Mouse (Mus musculus) brown adipose tissue, adult 24 weeks (tissue): ENCODE measurements at regions not wholly inside any gene's neighbourhood (a gene's known extent, or its start where the extent isn't known, plus 50 kb on each side); places are given as distances from the start of the nearest gene placed in this dataset.

Experiments
- H3K27ac ChIP-seq: fragments of 200-500 bp; replicated peaks from 2 replicates; pipeline ENCODE4 v1.5.1; 2012; ENCODE audit warnings: low read depth, mild to moderate bottlenecking, low read length
- H3K4me1 ChIP-seq: fragments of 200-500 bp; 2 replicates; pipeline ENCODE4 v1.6.1; 2012; ENCODE audit warnings: low read length, mixed read lengths; ENCODE audit not compliant: control insufficient read depth, insufficient read depth, insufficient read length
- H3K4me3 ChIP-seq: fragments of 200-500 bp; 2 replicates; pipeline ENCODE4 v1.5.1; 2012; ENCODE audit warnings: low read depth, mild to moderate bottlenecking, low read length, moderate library complexity; ENCODE audit not compliant: insufficient read depth

DNA sequence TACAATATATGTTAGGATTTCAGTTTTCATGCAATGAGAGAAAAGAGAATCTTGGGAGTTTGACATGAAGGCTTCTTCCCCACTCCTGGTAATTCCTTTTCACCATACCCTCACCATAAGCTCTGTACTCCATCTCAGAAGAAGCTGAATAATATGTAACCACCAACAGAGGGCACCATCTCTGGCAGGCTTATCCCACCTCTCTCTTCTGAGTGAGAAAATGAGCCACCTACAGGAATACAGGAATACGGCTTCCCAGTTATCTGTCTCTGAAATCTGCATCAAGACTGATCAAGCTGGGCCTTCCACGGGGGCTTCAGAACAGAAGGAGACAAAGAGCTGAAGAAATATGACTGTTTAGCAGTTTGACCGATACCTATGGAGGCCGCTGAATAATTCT, 278.6 kb upstream of the Slc16a7 start:
- Histone ChIP-seq H3K4me3 (no peak overlapping the region), H3K4me1 (no peaks in the 10 kb centered on the region), H3K27ac (no peak overlapping the region)

DNA sequence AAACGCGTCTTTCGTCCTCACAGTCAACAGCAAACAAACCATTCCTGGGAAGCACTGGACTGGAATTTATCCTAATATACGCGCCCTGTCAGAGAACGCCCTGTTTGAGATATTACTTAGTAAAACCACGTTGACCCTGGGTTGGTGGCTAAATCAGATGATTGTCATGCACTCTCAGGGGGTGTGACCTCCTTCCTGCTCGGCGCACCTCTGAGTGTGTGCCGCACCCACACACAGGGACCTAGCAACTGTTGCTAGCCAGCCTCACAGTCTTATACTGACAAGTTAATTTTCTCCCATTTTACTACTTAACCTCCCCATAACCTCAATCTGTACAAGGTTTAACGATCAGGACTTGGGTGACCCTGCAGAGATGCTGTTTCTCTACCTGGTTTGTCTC, 284.4 kb upstream of the Slc16a7 start:
- H3K4me3 ChIP-seq, result no peak overlapping the region
- no peaks in the 10 kb centered on the region for H3K4me1 ChIP-seq
- no peak overlapping the region for H3K27ac ChIP-seq

DNA sequence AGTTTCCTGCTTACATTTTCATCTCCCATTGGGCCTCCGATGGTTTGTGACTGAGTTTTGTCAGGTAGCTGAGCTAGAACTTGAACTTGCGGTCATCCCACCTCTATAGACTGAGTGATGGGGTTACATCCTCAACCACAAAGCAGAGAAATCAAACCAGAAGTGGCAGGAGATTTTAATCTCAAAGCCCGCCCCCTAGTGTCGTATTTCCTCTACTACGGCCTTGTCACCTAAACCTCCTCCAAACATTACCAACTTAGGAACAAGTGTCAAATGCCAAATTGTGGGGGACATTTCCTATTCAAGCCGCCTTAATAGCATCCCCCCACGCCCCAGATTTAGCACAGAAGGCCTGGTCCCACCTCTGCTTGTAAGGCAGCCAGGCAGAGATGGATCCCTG, 286.3 kb upstream of the Lrig3 start:
- no peaks in the 10 kb centered on the region for H3K4me1 ChIP-seq
- H3K27ac ChIP-seq, result no peak overlapping the region
- no peak overlapping the region for H3K4me3 ChIP-seq

DNA sequence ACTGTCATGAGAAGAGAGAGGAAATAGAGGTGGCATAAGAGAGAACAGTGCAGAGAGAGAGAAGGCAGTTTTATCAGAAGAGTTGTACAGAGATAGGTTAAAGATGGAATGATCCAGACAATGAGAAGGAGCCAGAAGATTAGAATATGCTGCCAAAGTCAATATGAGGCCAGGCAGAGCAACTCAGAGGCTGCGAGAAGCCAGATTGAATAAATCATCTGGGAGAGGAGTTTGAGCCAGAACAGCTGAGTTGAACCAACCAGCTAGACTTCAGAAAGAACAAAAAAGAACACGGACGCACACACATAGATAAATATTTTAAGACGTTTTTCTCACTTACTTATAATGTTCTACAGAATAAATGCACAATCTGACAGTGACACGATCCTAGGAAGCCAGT, 280.8 kb upstream of the Lrig3 start:
- no peaks in the 10 kb centered on the region for H3K4me1 ChIP-seq
- no peak overlapping the region for H3K27ac ChIP-seq
- H3K4me3 ChIP-seq, result no peak overlapping the region

DNA sequence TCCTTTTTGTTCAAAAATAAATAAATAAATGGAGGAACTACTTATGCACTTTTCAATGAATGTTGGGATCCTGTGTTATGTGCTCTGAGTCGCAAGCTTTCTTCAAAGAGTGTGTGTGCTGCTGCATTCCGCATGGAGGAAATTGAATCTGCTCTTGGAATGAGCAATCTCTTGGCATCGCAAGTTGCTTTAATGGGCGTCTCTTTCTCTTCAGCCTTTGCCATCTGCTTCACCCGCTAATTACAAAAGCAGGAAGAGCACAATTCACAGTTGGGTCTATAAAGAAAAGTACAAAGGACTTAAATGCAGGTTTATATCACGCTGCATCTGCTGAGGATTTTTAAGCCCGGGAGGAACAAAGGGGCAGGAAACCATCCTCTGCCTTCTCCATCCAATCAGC, 272.5 kb upstream of the Lrig3 start:
- Histone ChIP-seq H3K27ac (no peak overlapping the region), H3K4me1 (no peaks in the 10 kb centered on the region), H3K4me3 (no peak overlapping the region)

DNA sequence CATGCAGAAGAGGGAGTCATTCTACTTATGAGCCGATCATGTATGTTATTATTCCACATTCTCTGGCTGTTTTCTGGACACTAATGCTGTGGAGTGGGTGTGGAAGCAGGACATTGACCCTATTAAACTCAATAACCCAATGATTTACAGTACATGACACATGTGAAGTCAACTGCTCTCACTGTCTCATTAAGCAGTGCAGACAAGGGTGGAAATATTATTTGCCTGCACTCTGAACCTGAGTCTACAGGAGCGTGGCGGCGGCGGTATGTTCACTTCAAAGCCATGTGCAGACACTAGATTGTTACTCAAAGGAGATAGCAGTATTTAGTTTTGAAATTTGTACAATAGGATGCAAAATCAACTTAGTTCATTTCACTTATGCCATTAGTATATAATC, 269.8 kb upstream of the Lrig3 start:
- Histone ChIP-seq H3K27ac (no peak overlapping the region), H3K4me1 (no peaks in the 10 kb centered on the region), H3K4me3 (no peak overlapping the region)

DNA sequence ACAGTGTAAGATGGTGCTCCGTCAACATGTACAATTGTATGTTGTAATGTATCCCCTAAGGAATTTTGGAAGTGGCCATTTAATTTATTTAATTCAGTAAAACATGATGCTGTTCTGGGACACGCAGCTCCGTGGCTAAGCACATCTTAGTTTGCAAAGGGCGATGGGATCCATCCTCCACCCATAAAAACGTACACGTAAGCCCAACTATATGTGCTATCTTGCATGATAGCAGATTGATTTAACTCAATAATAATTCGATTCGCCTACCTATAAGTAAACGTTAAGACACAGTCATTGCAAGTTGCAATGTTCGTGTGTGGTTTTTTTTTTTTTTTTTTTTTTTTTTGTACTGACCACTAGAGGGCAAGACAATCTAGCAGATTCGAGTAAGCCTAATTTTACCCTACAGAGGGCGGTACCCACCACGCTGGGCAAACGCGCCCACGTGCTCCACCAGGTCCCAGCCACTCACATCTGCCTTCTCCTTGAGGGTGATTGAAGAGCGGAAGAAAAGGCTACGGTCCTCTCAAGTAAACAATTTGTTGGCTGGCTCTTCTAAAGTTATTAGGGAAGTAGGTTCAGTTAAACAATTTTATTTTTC, 240.8 kb upstream of the Lrig3 start:
- H3K27ac ChIP-seq, result no peak overlapping the region
- H3K4me3 ChIP-seq, result no peak overlapping the region
- H3K4me1 ChIP-seq, result no peaks in the 10 kb centered on the region

DNA sequence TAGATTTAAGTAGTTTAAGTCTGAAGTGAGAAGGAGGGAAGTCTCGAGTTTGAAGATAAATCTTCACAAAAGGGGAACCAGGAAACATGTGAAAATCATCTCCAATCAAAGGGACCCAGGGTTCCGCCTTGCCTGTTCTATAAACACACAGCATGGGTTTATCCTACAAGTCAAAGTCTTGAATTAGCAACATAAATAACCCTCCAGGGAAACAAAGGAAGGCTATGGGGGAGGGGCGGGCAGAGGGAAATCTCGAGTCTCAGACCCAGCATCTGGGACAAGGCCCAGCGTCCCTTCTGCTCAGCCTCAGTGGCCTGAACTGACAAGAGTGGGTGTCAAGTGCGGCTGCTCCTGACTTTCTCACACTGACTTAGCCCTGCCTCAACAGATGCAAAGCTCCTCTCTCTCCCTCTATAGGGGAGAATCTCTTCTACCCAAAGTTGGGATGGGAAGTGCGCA, 240.3 kb upstream of the Lrig3 start:
- Histone ChIP-seq H3K4me3 (no peak overlapping the region), H3K4me1 (no peaks in the 10 kb centered on the region), H3K27ac (no peak overlapping the region)

DNA sequence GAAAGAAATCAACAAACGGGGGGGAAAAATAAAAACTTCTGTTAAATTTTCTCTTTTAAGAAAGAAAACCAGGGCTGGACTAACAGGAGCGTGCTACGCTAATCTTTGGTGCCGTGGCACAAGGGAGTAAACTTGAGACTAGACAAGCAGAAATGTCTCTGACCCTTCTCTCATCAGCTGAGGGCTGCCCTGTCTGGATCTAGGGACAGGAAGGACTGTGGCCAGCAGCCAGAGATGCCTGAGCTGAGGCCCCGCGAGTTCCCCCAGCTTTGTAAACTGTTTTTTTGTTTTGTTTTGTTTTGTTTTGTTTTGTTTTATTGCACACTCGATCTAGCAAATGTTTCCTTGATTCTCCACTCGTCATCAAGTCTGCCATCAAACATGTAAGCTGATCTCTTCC, 239.4 kb upstream of the Lrig3 start:
- no peaks in the 10 kb centered on the region for H3K4me1 ChIP-seq
- H3K4me3 ChIP-seq, result no peak overlapping the region
- H3K27ac ChIP-seq, result no peak overlapping the region

DNA sequence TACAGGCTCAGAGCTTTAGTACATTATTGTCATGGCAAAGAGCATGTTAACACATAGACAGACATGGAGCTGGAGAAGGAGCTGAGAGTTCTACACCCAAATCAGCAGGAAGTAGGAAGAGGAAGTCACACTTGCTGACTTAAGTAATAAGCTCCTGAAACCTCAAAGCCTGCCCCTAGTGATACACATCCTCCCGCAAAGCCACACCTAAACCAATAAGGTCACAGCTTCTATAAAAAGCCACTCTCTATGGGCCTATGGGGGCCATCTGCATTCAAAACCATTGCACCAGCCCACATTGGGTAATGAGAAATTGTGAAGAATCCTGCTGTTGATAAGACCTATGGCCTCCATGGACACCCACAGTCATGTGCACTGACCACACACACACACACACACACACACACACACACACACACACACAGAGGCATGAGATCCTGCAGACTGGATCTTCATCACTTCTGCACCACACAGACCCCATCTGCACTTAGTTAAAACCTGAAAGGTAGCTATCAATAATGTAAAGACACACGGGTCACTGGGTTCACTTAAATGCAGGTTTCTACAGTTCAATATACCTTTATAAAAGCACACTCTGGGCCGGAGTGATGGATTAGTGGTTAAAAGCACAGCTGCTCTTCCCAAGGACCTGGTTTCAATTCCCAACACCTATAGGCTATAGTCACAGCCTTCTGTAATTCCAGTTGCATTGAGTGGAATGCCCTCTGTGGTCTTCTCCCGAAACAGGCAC, 230.0 kb upstream of the Lrig3 start:
- Histone ChIP-seq H3K4me1 (no peaks in the 10 kb centered on the region), H3K4me3 (no peak overlapping the region)

DNA sequence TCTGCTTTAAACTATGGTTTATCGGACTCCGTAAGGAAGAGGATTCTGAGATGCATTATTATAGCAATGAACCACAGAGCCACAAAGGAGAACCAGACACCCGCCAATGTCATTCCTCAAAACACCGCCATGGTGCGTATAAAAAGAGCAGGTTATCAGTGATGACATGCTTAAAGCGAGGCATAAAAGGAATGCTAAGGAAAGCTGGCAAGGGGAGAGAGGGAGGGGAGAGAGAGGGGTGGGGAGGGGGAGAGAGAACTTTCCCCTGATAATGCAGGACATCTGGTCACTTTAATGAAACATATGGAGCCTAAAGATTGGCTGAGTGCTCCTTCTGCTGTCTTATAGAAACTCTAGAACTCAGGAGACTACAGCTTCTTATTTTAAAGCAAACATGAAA, 222.8 kb upstream of the Lrig3 start:
- Histone ChIP-seq H3K4me1 (no peaks in the 10 kb centered on the region), H3K4me3 (no peak overlapping the region), H3K27ac (no peak overlapping the region)

More for the DNA sequence above, 230.0 kb upstream of the Lrig3 start:
- H3K27ac ChIP-seq, result no peak overlapping the region

DNA sequence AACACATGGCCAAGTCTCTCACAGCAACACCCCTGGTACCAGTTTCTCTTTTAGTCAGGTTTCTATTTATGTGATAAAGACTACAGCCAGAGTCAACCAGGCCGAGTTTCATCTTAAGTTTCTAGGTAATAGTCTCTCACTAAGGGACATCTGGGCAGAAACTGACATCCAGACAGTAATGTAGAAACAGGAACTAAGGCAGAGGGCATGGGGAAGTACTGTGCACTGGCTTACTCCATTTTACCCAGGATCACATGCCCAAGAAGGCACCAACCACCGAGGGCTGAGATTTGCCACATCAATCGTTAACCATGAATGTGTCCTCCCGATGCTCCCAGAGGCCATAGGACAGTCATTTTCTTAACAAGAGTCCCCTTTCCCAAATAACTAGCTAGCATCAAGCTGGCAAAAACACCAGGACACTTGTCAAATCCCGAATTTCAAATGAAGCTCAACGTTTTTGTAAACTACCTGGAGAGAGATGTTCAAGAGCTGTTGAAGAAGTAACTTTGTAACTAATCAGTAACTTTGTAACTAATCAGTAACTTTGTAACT, 216.9 kb upstream of the Lrig3 start:
- H3K4me3 ChIP-seq, result no peak overlapping the region
- H3K27ac ChIP-seq, result no peak overlapping the region
- H3K4me1 ChIP-seq, result no peaks in the 10 kb centered on the region

DNA sequence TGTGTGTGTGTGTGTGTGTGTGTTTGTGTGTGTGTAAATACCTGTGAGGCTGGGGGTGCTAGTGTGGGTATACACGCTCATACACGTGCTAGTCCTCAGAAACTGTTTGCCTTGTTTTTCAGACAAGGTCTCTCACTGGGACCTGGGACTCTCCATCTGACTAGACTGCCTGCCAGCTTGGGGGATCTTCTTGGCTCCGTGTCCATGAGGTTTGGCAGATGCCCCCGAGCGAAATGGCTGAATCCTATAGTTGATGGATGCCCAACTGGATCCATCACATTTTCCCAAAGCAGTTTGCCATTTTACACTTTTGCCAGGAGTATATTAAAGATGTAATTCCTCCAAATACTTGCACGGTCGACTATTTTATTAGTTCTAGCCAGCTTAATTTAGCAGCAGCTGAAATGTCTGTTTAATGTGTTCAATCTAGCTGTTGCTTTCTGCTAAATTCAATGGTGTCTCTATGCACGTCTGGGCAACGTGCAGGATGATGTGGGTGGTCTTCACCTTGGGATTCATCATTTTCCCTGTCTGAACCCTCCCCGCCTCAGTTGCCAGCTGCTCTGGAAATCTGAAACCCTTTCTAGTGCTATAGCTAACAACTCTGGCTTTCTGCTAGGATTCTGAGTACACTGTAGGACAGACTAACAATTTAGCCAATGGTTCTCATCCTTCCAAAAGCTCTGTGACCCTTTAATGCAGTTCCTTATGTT, 213.3 kb upstream of the Lrig3 start:
- H3K4me3 ChIP-seq, result no peak overlapping the region
- no peak overlapping the region for H3K27ac ChIP-seq
- H3K4me1 ChIP-seq, result no peaks in the 10 kb centered on the region

DNA sequence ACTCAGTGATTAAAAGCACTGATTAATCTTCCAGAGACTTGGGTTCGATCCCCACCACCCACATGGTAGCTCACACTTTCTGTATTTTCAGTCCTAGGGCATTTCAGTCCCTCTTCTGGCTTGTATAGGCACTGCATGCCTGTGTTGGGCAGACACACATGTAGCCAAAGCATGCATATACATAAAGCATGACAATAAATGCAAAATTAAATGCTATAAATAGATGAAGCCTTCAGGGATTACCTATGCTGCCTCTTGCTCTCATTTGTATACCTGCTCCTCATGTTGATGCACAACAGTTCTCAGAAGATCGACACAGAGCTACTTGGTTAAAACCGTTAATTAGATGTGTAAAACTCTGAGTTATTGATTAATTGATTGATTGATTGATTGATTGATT, 206.8 kb upstream of the Lrig3 start:
- Histone ChIP-seq H3K27ac (no peak overlapping the region), H3K4me1 (no peaks in the 10 kb centered on the region), H3K4me3 (no peak overlapping the region)

DNA sequence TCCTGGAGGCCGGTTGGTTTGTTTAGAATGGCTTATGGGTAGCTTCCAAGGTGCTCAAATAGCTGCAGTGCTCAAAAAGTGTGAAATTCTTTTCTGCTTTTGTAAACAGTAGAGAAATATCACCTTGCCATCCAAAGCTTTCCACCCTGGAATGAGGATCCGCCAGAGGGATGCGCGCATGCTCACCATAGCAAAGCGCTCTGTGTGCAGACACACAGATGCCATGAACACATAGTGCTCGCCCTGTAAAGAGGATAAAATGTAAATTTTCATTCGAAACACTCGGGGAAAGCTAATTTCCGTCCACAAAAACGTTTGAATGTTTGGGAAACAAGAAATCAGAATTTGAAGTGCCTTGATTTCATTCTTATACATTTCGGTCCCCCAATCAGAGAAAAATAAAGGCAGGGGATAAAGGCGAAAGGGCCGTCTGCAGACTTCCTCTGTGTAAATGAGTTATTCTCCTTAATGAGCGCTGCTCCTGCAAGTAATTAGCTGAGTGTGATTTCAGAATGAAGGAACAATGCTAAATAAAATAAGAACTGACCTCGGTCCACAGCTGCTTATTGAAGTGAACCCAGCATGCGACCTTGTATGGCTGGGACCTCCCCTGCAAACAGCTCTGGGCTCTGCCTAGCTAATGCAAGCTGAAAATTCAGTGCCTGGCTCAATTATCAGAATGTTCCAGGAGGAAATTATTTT, 203.4 kb upstream of the Lrig3 start:
- Histone ChIP-seq H3K27ac (no peak overlapping the region), H3K4me3 (no peak overlapping the region), H3K4me1 (no peaks in the 10 kb centered on the region)
